Mouse (Mus musculus): Measurements from ENCODE around the gene Rasa4.
"Not testable (repeated sequence)": the region's sequence is repeated elsewhere in the genome, so short reads cannot be mapped to it uniquely, and the experiment has no call there.

The Rasa4 gene

GRCm38 (mm10) chr5:136109042-136109441, 25.3 kb downstream of the Rasa4 start:
- DNase-seq (ENCODE audit: low read depth, low spot score) = peak; percentile 15

- peak; percentile 88 for DNase-seq (ENCODE audit: low read depth, low spot score)
Measured at GRCm38 (mm10) chr5:136113546-136113945, 29.8 kb downstream of the Rasa4 start.

- peak; percentile 98 for DNase-seq (ENCODE audit: low read depth, low spot score)
Measured at GRCm38 (mm10) chr5:136115891-136116783, 32.4 kb downstream of the Rasa4 start, which contains the start of gene Polr2j. Gene Polr2j (plus strand): TSS chr5:136116631.

- no peak for DNase-seq (ENCODE audit: low read depth, low spot score)
Measured at GRCm38 (mm10) chr5:136116784-136117112, 33.0 kb downstream of the Rasa4 start.

GRCm38 (mm10) chr5:136122165-136122564, 38.4 kb downstream of the Rasa4 start:
- no peak for DNase-seq (ENCODE audit: low read depth, low spot score)

- peak; percentile 99 for DNase-seq (ENCODE audit: low read depth, low spot score)
Measured at GRCm38 (mm10) chr5:136135571-136136291, 52.0 kb downstream of the Rasa4 start, which contains the start of the genes Lrwd1 and Alkbh4. Gene Lrwd1 (minus strand): TSS chr5:136136074. Gene Alkbh4 (plus strand): TSS chr5:136136146.

- no peak for DNase-seq (ENCODE audit: low read depth, low spot score)
Measured at GRCm38 (mm10) chr5:136136292-136136990, 52.7 kb downstream of the Rasa4 start.

- peak; percentile 85 for DNase-seq (ENCODE audit: low read depth, low spot score)
Measured at GRCm38 (mm10) chr5:136137658-136138274, 54.0 kb downstream of the Rasa4 start.

- no peak for DNase-seq (ENCODE audit: low read depth, low spot score)
Measured at GRCm38 (mm10) chr5:136139393-136139792, 55.7 kb downstream of the Rasa4 start.

GRCm38 (mm10) chr5:136140057-136140482, 56.4 kb downstream of the Rasa4 start:
- DNase-seq (ENCODE audit: low read depth, low spot score) = no peak

- DNase-seq (ENCODE audit: low read depth, low spot score) = peak; percentile 69
Measured at GRCm38 (mm10) chr5:136142746-136143145, 59.0 kb downstream of the Rasa4 start.

- DNase-seq (ENCODE audit: low read depth, low spot score) = peak; percentile 77
Measured at GRCm38 (mm10) chr5:136143161-136143755, 59.5 kb downstream of the Rasa4 start.

- no peak for DNase-seq (ENCODE audit: low read depth, low spot score)
Measured at GRCm38 (mm10) chr5:136144606-136145430, 61.1 kb downstream of the Rasa4 start.

- no peak for DNase-seq (ENCODE audit: low read depth, low spot score)
Measured at GRCm38 (mm10) chr5:136146936-136147335, 63.2 kb downstream of the Rasa4 start.

- no peak for DNase-seq (ENCODE audit: low read depth, low spot score)
Measured at GRCm38 (mm10) chr5:136147704-136148103, 64.0 kb downstream of the Rasa4 start.

GRCm38 (mm10) chr5:136149134-136149576, 65.4 kb downstream of the Rasa4 start:
- DNase-seq (ENCODE audit: low read depth, low spot score) = not testable (repeated sequence)

GRCm38 (mm10) chr5:136152365-136152764, 68.6 kb downstream of the Rasa4 start:
- DNase-seq (ENCODE audit: low read depth, low spot score) = no peak

- DNase-seq (ENCODE audit: low read depth, low spot score) = no peak
Measured at GRCm38 (mm10) chr5:136155399-136155798, 71.7 kb downstream of the Rasa4 start.

GRCm38 (mm10) chr5:136160084-136160483, 76.4 kb downstream of the Rasa4 start:
- DNase-seq (ENCODE audit: low read depth, low spot score) = not testable (repeated sequence)
